Mouse (Mus musculus) hindbrain, embryonic 11.5 days (tissue): ENCODE results near the gene Slc35b1. TPM values are rescaled to one million over a fixed set of nuclear protein-coding genes. Genes with fewer than 3 reads are reported as not detected.

Experiments
- ATAC-seq: fragments of 200-750 bp; cut with Nextera tagmentation; 2 replicates; pipeline ENCODE4 v1.8.0; 2017; ENCODE audit warnings: mild to moderate bottlenecking, moderate TSS enrichment, moderate library complexity; ENCODE audit not compliant: low FRiP score
- DNase-seq: peaks from one replicate; pipeline ENCODE4 v3.0.0-alpha.2; 2015; ENCODE audit warnings: low spot score
- H3K27ac ChIP-seq: fragments of 300-500 bp; sonication (generic); 2 replicates; pipeline ENCODE4 v1.5.1; 2014; ENCODE audit warnings: mild to moderate bottlenecking, low read depth, low read length
- H3K27me3 ChIP-seq: fragments of 300-500 bp; sonication (generic); 2 replicates; pipeline ENCODE4 v1.6.1; 2014; ENCODE audit warnings: mild to moderate bottlenecking, low read length, moderate library complexity, mixed read lengths; ENCODE audit not compliant: control insufficient read depth, insufficient read depth
- H3K36me3 ChIP-seq: fragments of 300-500 bp; sonication (generic); 2 replicates; pipeline ENCODE4 v1.6.1; 2014; ENCODE audit warnings: mild to moderate bottlenecking, low read length, moderate library complexity, mixed read lengths; ENCODE audit not compliant: control insufficient read depth, insufficient read depth
- H3K4me1 ChIP-seq: fragments of 300-500 bp; sonication (generic); replicated peaks from 2 replicates; pipeline ENCODE4 v1.6.1; 2014; ENCODE audit warnings: low read length, mixed read lengths; ENCODE audit not compliant: control insufficient read depth, insufficient read depth
- H3K4me2 ChIP-seq: fragments of 300-500 bp; sonication (generic); replicated peaks from 2 replicates; pipeline ENCODE4 v1.6.1; 2014; ENCODE audit warnings: mild to moderate bottlenecking, low read depth, low read length
- H3K4me3 ChIP-seq: fragments of 300-500 bp; sonication (generic); 2 replicates; pipeline ENCODE4 v1.5.1; 2014; ENCODE audit warnings: low read depth, low read length
- H3K9ac ChIP-seq: fragments of 300-500 bp; sonication (generic); 2 replicates; pipeline ENCODE4 v1.6.1; 2014; ENCODE audit warnings: low read depth, low read length
- H3K9me3 ChIP-seq: fragments of 300-500 bp; sonication (generic); 2 replicates; pipeline ENCODE4 v1.6.1; 2016; ENCODE audit warnings: low read length; ENCODE audit not compliant: control insufficient read depth
- WGBS: fragments of 180-500 bp; shearing (Covaris S2); extraction: QIAGEN DNeasy Blood & Tissue Kit; methylation state at CpG from one replicate; pipeline ENCODE4 v1.1.7; 2014; 5-methylcytosine and 5-hydroxymethylcytosine counted together
- polyA plus RNA-seq: library from polyadenylated mRNA; unstranded; fragments of >200 nt; fragmentation: Nextera tagmentation; extraction: Ambion mirVana; gene quantifications from 2 replicates; pipeline ENCODE4 v1.2.1, GENCODE M21; 2014

The Slc35b1 gene
- polyA plus RNA-seq, 1 experiment from 2014 or later = 143 TPM

GRCm38 (mm10) chr11:95369964-95370890, 14.3 kb upstream of the Slc35b1 start:
- H3K36me3 ChIP-seq = no peaks in the 10 kb centered on the region
- no peak for DNase-seq
- H3K4me3 ChIP-seq = no peak overlapping the region
- no peaks in the 10 kb centered on the region for H3K4me1 ChIP-seq
- 75% methylated on average over 15 of the region's 15 CpGs for WGBS
- no peaks in the 10 kb centered on the region for H3K27me3 ChIP-seq
- ATAC-seq = no peak
- H3K9me3 ChIP-seq = no peaks in the 10 kb centered on the region
- no peak overlapping the region for H3K4me2 ChIP-seq
- H3K27ac ChIP-seq = no peak overlapping the region
- H3K9ac ChIP-seq = no peak overlapping the region

- no peaks in the 10 kb centered on the region for H3K4me1 ChIP-seq
Observed at GRCm38 (mm10) chr11:95371182-95371581, 13.3 kb upstream of the Slc35b1 start.

GRCm38 (mm10) chr11:95378926-95379325, 5.6 kb upstream of the Slc35b1 start:
- WGBS = 80% methylated on average over 9 of the region's 9 CpGs
- no peaks in the 10 kb centered on the region for H3K9me3 ChIP-seq
- no peak for DNase-seq
- no peaks in the 10 kb centered on the region for H3K4me1 ChIP-seq
- H3K27ac ChIP-seq = no peak overlapping the region
- no peak for ATAC-seq
- H3K36me3 ChIP-seq = no peaks in the 10 kb centered on the region
- H3K4me3 ChIP-seq = no peak overlapping the region
- H3K27me3 ChIP-seq = no peaks in the 10 kb centered on the region
- H3K9ac ChIP-seq = no peak overlapping the region
- H3K4me2 ChIP-seq = no peak overlapping the region

More at GRCm38 (mm10) chr11:95371182-95371581, 13.3 kb upstream of the Slc35b1 start:
- Histone ChIP-seq H3K4me3 (no peak overlapping the region), H3K9ac (no peak overlapping the region), H3K27ac (no peak overlapping the region), H3K27me3 (no peaks in the 10 kb centered on the region), H3K9me3 (no peaks in the 10 kb centered on the region), H3K36me3 (no peaks in the 10 kb centered on the region), H3K4me2 (no peak overlapping the region)
- WGBS = 89% methylated on average over 7 of the region's 7 CpGs
- DNase-seq (no peak), ATAC-seq (no peak)

- Histone ChIP-seq H3K4me3 (no peak overlapping the region), H3K4me2 (no peak overlapping the region), H3K9ac (no peak overlapping the region), H3K27ac (no peak overlapping the region), H3K36me3 (no peaks in the 10 kb centered on the region), H3K27me3 (no peaks in the 10 kb centered on the region), H3K4me1 (no peaks in the 10 kb centered on the region), H3K9me3 (no peaks in the 10 kb centered on the region)
- ATAC-seq = no peak
- 81% methylated on average over 5 of the region's 5 CpGs for WGBS
- DNase-seq = no peak
Observed at GRCm38 (mm10) chr11:95379552-95379951, 4.9 kb upstream of the Slc35b1 start.

GRCm38 (mm10) chr11:95380711-95381110, 3.8 kb upstream of the Slc35b1 start:
- no peak overlapping the region for H3K4me3 ChIP-seq
- no peak overlapping the region for H3K27ac ChIP-seq
- H3K9ac ChIP-seq = no peak overlapping the region
- no peaks in the 10 kb centered on the region for H3K4me1 ChIP-seq
- no peaks in the 10 kb centered on the region for H3K9me3 ChIP-seq
- ATAC-seq (no peak), DNase-seq (no peak)
- no peaks in the 10 kb centered on the region for H3K36me3 ChIP-seq
- H3K4me2 ChIP-seq = no peak overlapping the region
- whole genome bisulfite sequencing = 93% methylated on average over 7 of the region's 7 CpGs
- no peaks in the 10 kb centered on the region for H3K27me3 ChIP-seq

- no peaks in the 10 kb centered on the region for H3K27me3 ChIP-seq
- H3K4me1 ChIP-seq = no peaks in the 10 kb centered on the region
- no peak for DNase-seq
- WGBS = 86% methylated on average over 1 of the region's 1 CpGs
- H3K9ac ChIP-seq = no peak overlapping the region
- H3K4me2 ChIP-seq = no peak overlapping the region
- H3K27ac ChIP-seq = no peak overlapping the region
- no peak overlapping the region for H3K4me3 ChIP-seq
- no peaks in the 10 kb centered on the region for H3K36me3 ChIP-seq
- H3K9me3 ChIP-seq = no peaks in the 10 kb centered on the region
- no peak for ATAC-seq
Observed at GRCm38 (mm10) chr11:95381146-95381545, 3.3 kb upstream of the Slc35b1 start.

- ATAC-seq = no peak
- 86% methylated on average over 5 of the region's 5 CpGs for WGBS
Observed at GRCm38 (mm10) chr11:95383331-95383986, 1.0 kb upstream of the Slc35b1 start.

GRCm38 (mm10) chr11:95384004-95384318, 531 bp upstream of the Slc35b1 start:
- Histone ChIP-seq H3K9ac (0 out of 2 replicates have a peak overlapping the region, but pooled peaks have one; percentile 25), H3K4me2 (no peak overlapping the region), H3K9me3 (no peaks in the 10 kb centered on the region), H3K27ac (0 out of 2 replicates have a peak overlapping the region, but pooled peaks have one; percentile 37), H3K4me3 (peak overlapping the region; percentile 75), H3K36me3 (peaks cover 8% of the 10 kb centered on the region; the same call in 1 of the 2 replicates), H3K4me1 (no peaks in the 10 kb centered on the region), H3K27me3 (no peaks in the 10 kb centered on the region)
- no peak for ATAC-seq
- no peak for DNase-seq
- WGBS = 43% methylated on average over 9 of the region's 9 CpGs

More at GRCm38 (mm10) chr11:95383331-95383986, 1.0 kb upstream of the Slc35b1 start:
- peaks cover 6% of the 10 kb centered on the region; the same call in 1 of the 2 replicates for H3K36me3 ChIP-seq
- no peak overlapping the region for H3K27ac ChIP-seq
- H3K4me1 ChIP-seq = no peaks in the 10 kb centered on the region
- no peak overlapping the region for H3K4me3 ChIP-seq
- H3K4me2 ChIP-seq = no peak overlapping the region
- DNase-seq = no peak
- H3K9me3 ChIP-seq = no peaks in the 10 kb centered on the region
- no peak overlapping the region for H3K9ac ChIP-seq
- H3K27me3 ChIP-seq = no peaks in the 10 kb centered on the region
